Mouse (Mus musculus) left cerebral cortex, postnatal 25 days (tissue): ENCODE measurements at regions not wholly inside any gene's neighbourhood (a gene's known extent, or its start where the extent isn't known, plus 50 kb on each side); places are given as distances from the start of the nearest gene placed in this dataset.

Experiments
- DNase-seq, 2 experiments: peaks; one replicate each; pipeline ENCODE4 v3.0.0; 2022; ENCODE audit warnings: low spot score in 2 of 2, mixed read lengths in 1 of 2
- intact Hi-C: fragments of 180-260 bp; cut with DNase I; formaldehyde crosslinking; loops from one replicate; pipeline ENCODE4 v1.15.1; 2025

DNA sequence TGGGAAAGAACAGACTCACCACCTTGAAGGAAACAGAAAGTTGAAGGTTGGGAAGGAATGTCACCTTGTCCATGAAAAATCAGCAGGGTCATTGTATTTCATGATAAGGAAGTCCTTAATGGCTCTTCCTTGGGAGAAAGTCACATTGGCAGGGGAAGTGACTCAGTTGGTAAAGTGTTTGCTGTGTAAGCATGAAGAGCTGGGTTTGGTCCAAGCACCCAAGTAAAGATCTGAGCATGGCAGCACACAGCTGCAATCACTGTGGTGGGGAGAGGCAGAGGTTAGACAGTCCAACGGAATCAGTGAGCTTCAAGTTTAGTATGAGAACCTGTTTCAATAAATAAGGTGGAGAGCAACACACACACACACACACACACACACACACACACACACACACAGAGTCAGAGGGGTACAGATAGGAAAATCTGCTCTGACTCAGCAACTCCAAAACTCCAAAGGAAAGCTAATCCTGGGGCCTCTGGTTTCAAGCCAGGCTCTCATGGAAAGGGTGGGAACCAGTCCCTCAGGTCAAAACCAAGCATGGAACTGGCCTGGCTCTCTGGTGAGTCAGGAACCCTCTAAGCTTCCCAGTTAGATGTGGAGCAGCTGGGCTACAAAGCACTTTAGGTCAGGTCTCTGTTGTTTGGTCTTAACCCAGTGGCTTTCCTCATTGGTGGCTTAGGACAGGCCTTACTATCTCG is 180.2 kb upstream of the Jade1 start:
- no peak for DNase-seq
- intact Hi-C loops, result no loop called here

DNA sequence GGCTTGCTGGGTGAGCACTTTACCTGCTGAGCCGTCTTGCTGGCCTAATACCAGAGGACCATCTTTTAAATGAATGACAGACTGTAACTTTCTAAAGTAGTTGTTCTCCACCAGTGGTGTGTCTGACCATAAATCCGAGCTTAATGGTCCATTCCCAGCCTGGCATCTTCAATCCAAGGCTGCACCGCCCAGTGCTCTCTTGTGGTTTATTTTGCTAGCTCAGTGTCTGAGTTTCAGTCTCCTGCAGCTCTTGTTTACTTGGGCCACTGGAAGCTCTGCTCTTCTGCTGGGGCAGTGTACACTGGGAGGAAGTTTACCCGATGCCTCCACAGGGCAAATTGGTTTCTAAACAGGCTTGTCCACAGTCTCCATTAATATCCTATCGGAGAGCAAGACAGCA is 182.3 kb upstream of the Jade1 start:
- intact Hi-C loops, result no loop called here
- DNase-seq, result no peak

DNA sequence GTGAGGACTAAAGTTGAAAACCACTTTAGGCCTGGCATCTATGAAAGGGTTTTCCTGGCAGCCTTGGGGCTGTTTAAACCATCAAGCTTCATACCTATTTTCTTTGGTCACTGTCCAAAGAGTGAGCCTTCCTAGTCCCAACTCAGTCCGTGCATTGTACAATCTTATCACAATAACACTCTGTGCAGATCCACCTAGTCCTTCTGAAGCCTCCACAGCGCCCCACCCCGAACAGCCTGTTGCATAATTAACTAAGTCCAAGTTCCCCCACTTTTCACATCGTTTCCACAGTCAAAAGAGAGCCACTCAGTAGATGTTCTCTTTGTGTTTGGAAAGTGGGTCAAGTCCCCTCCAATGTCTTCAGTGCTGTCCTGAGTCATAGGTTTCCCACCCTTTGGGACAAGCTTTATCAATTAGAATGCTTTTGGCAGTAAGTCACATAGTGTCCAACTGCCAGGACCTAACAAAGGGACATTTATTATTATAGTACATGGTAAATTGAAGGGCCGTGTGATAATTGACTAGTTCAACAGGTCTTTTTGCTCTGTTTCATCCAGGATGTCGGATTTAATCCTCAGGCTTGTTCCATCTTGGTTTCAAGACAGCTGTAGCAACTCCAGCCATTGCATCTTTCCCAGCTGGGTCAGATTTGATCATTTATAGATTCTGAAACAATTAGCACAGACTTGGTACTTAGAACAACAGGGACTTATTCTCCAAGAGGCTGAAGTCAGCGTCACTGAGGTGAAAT is 187.0 kb upstream of the Jade1 start:
- intact Hi-C loops, result no loop called here
- DNase-seq, result no peak

DNA sequence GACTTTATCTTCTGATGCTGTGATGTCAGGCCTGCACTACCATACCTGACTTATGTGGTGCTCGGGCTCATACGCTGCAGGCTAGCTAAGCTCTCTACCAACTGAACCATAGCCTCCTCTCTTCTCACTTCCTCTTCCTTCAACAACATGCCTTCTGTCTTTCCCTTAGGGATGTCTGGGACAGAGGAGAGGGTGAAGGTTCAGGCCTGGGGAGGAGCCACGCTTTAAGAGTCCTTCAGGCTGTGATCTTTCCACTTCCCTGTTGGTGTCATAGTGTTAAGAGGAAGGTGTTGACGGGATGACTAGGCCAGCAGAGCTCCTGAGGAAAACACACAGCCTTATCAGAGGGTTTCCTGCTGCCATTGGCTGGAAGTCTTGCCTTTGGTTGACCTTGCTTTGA is 188.8 kb upstream of the Jade1 start:
- intact Hi-C loops, result no loop called here
- DNase-seq, result no peak

DNA sequence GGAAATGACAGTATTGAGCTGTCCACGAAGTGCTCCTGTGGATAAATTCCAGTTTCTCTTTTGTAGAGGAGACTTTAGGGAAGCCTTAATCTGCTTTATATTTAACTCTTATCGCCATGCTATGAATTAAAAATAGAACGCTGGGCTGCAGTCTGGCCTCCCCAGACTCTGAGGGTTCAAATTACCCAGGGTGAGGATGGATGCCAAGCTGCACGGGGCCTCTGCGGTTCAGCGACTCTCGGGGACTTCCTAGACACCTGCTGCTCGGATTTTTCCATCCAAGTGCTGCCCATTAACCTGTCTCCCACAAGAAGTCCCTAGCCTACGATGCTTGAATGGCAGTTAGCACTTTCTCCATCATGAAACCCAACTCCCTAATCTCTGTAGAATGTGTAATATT is 189.3 kb upstream of the Jade1 start:
- DNase-seq, result no peak
- intact Hi-C loops, result no loop called here

DNA sequence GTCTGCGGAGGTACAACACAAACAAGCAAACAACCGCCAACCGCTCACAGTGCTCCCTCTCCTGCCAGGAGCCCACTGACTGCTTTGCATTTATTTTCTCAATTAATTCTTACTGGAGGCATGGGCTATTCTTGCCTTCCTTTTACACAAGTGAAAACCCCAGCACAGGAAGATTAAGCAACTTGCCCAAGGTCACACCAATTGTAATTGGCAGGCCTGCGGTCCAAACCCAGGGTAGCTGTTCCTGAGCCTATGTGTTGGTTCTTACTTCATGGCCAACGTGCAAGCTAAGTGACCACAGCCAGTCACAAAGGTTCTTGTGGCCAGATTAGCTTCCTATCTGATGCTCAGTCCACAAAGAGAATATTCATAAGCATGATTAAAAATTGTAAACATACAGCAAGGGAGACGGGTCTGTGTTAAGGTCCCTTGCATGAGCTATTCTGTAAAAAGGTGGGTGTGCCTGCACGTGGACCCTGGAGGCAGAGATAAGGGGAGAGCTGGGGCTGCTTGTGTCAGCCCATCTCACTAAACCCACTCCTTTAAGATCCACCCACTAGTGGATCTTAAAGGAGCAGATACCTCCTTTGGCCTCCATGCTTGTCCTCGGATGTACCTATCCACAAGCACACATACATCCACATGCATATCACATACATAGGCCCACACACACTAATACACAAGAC is 190.2 kb upstream of the Jade1 start:
- intact Hi-C loops, result no loop called here
- no peak for DNase-seq

DNA sequence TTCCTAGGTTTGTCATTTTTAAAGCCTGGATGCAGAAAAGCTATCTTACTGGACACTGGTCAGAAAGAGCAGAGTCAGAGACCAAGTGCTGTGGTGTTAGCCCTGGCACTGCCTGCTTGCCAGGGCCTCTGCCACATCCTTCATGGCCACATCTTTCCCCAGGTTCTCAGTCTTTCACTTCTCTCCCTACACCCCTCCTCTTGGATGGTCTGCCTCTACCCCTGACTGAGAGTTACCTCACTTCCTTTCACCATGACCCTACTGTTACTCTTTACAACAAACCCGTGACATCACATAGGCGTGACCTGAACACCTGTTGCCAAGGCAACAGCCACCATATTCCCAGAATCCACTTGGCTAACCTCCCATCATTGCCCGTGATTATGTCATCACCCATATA is 191.6 kb upstream of the Jade1 start:
- no peak for DNase-seq
- intact Hi-C loops, result no loop called here

DNA sequence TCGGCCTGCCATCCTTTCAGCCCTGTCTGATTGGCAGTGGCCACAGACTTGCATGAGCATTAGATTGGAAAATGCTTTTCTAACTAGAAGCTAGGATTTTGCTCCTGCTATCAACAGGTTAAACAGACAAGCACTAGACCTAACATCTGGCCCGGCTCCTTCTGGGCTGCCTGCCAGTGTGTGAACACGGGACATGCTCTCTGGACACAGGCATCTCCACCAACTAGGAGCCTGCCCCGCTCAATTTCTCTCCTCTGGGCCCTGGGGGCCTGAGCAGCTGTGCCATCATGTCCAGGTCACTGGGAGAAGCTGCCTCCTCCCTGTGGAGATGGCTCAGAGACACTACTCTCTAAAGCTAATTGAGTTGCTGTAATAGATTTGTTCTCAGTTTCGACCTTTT is 195.3 kb upstream of the Jade1 start:
- intact Hi-C loops, result no loop called here

DNA sequence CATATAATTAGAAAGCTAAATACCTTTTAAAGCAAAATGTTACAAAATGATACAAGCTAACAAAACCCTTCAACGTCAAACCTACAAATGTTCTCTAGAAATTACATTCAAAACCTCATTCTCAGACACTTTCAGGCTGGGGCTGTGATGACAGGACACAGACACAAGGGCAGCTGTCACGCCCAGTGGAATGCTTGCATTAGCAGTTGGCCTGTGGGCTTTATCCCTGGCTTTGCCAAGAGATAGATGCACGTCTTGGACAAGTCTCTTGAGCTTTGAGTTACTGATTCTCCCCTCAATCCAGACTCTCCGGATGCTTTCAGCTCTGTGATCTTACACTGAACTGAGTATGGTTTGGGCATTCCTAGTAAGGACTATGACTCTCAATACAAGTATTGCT is 196.1 kb upstream of the Jade1 start:
- no peak for DNase-seq
- intact Hi-C loops, result no loop called here

More for the DNA sequence above, 195.3 kb upstream of the Jade1 start:
- no peak for DNase-seq

DNA sequence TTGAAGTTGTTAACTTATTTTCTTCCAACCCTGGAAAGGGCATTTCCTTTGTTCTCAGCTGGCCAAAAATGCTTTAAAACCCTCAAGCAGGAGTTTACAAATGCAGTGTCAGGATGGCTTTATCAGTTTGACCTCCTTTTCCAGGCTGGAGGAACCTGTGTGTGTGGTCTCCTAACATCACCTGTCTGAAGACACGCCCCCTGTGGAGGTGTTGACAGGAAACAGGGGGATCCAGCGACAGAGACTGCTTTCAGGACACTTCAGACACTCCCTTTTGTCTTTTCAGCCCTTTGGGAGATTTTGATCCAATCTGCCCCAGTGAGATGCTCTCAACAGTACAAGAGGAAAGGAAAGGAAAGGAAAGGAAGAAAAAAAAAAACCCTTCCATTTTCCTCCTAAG is 202.5 kb upstream of the Jade1 start:
- DNase-seq, result no peak
- intact Hi-C loops, result no loop called here

DNA sequence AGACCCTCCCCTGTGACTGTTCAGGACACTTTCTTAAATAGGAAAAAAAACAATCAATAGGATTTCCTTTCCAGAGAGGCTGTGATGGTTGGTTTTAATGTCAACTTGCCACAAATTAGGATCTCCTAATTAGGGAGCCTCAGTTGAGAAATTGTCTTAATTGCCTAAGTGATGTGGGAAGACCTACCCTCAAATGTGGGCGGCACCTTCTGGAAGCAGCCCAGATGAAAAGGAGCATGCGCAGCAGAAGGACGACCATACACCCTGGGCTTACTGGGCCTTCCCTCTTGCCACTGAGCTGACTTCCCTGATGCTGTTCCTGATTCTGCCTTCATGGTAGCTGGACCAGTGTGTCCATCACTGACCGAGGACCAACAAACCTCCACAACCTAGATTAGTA is 203.7 kb upstream of the Jade1 start:
- intact Hi-C loops, result no loop called here
- no peak for DNase-seq

DNA sequence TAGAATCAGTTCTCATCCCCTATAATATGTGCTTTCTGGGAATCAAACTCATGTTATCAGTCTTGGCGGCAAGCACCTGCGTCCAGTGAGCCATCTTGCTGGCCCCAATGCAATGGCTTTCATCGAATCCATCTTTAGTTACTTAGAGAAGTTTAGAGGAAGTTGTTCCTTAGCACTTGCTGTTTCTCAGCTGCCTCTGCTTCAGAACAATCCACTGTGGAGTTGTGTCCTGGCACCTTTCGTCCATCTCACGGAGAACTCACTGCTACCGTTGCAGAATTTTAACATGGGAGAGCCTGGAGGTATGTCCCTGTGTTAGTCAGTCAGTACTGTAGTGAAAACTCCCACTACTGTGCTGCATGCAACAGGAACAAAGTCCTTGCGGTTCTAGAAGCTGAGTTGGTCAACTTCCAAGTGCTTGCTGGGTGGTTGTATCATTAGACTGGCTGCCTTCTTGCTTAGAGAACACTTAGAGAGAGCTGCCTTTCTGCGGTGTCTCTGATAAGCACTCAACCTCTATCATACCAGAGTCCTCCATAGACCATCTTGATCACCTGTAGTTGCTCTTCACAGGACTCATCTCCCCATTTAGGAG is 204.3 kb upstream of the Jade1 start:
- DNase-seq, result peak in 1 of 2 experiments; percentile 19
- intact Hi-C loops, result no loop called here

DNA sequence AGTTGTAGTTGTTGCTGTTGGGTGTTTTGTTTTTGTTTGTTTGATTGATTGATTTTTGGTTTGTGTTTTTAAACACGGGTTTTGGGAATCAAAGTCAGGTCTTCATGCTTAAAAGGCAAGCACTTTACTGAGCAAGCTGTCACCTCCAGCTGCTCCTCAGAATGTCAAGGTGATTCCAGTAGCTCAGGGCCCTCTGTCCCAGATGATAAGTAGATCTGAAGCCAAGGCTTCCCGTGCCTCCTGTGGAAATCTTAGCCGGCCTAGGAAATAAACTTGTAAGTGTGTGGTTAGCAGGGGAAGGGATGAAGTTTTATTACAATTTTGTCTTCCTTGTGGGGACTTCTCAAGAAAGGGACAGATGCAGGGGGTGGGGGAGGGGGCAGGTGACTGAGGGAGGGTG is 205.2 kb upstream of the Jade1 start:
- intact Hi-C loops, result no loop called here
- no peak for DNase-seq

DNA sequence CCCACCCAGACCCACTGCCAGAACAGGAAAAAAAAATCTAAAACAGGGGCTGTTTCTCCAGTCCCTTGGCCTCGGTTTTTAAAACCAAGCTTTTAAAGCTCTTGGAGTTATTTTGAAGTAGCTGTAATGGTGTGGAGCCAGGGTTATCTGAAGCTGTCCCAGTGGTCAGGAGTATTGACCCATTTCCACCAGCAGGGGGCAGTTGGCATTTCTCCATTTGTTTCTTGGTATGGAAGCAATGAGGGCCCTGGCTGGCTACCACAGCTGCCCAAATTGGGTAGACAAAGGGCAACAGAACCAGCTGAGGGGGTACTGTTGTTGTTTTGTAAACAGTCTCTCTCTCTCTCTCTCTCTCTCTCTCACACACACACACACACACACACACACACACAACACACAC is 206.7 kb upstream of the Jade1 start:
- no peak for DNase-seq
- intact Hi-C loops, result loop anchor here (5.0 kb wide), 1 partner anchor 249 kb away; no protein-coding TSS in a partner anchor

DNA sequence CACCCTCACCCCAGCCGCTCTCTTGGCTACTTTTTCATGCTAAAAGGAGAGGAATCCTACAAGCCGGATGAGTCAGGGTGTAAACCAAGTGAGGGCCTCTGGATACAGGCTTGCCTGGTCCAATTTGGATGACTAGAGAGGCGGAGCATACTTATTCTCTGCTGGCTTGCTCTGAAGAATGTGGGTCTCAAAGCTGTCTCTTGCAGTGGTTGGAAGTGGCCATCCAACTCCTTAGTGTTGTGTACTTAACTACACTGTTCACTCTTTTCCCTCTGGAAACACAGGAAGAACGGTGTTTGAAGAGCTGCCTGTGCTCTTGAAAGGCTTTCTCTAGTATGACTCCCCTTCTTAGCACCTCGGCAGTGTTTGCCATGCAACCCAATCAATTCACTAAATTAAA is 208.7 kb upstream of the Jade1 start:
- intact Hi-C loops, result loop anchor here (5.0 kb wide), 1 partner anchor 250 kb away; no protein-coding TSS in a partner anchor
- DNase-seq, result no peak

DNA sequence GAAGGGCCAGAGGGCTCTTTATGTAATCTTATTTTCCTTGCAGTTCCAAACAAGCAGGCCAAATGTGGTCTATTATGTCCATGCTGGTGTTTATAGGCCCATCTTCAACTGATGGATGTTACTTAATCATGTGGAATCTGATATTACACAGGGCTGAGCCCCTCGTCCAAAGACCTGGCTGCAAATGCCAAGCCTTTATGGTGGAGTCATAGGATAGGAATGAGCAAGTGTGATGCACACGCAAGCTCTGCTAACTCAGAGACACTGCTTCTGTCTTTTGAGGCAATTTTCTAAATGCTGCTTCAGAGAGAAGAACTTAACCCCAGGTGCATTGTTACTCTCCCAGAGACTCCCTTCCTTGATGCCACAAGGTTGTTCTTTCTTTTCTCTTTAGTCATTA is 212.1 kb upstream of the Jade1 start:
- no peak for DNase-seq
- intact Hi-C loops, result no loop called here

DNA sequence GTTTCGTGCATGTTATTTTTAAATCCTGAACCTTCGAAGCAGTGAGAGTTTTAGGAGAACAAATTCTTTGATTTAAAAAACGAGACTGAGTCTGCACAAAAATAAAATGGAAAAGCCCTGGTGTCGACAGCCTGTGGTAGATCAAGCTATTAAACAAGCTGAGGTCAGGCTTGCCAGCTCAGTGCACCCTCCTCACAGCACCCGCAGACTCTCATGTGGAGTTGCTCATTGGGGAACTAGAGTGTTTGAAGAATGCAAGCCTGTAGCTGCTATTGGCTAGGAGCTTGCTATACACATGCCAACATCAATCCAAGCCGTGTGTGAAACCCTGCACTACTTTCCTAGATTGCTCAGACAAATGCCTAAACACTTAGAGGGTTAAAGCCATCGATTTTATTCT is 223.1 kb upstream of the Jade1 start:
- DNase-seq, result no peak
- intact Hi-C loops, result no loop called here

DNA sequence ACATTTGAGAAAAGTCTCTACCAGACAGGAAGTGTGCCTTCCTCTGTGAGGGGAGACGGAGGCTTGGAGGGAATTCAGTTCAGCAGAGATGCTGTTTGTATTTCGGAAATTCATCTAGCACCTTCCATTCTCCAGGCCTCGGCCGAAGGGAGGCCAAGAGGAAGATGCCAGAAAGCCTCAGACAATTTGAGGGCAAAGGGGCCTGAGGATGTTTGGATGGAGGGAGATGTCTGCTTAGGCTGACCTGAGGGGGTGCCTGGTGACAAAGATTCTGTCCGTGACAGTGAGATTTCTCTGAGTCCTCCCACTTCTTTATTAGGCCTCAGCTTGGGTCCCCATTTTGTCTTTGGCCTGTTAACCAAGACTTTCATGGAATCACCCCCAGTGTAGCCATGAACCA is 225.2 kb upstream of the Jade1 start:
- no peak for DNase-seq
- intact Hi-C loops, result no loop called here

DNA sequence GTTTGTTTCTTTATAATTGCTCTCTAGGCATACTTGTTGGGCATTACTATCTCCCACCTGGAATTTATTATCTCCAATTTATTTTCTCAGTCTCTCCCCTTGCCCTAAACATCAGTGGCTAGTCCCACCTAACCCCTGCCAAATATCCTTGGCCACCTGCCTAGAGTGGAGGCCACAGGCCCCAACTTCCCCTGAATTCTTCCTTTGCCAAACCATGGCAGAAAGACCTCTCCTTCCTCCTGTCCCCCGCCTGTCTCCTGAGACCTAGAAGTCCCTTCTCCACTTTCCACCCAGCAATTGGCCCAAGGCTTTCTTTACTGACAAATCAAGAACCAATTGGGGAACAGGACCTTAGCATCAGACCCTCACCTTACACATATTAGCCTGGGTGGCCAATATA is 226.7 kb upstream of the Jade1 start:
- intact Hi-C loops, result no loop called here
- no peak for DNase-seq

DNA sequence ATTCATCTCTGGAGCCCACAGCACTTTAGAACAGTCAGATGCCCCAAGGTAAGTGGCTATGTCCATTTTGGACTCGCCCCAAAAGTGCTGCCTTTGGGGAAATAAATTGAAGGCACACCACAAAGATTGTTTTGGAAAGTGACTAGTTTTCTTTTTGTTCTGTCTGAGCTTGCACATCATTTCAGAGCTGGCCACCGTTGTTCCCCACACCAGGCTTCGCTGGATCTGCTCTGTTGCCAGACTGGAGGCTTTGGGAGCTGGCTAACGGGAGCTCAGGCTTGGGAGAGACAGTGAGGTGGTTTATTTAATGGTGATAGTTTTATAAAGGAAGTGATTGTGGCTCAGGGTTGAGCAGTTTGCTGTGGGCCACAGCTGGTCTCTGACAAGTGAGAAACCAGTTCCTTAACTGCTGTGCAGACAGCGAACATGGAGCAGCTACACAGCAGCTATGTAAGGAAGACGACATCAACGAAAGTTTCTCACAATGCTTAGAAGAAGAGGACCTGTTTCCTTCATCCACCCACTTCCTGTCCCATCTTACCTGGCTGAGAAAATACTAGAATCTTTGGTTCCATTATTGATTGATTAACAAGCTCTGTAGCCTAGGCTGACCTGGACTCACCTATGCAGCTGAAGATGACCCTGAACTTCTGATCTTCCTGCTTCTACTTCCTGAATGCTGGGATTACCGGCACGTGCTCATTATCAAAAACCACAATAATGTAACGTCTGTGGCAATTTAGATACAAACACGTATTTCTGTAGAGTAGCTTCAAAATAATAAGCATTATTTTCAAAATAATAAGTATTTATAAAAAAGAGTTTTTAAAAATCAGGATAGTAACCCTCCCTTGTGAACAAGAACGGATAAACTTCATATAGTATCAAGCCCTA is 229.1 kb upstream of the Jade1 start:
- DNase-seq, result no peak
- intact Hi-C loops, result no loop called here
